Mouse (Mus musculus): ENCODE measurements around the gene Csnk2a2.

The Csnk2a2 gene

DNA sequence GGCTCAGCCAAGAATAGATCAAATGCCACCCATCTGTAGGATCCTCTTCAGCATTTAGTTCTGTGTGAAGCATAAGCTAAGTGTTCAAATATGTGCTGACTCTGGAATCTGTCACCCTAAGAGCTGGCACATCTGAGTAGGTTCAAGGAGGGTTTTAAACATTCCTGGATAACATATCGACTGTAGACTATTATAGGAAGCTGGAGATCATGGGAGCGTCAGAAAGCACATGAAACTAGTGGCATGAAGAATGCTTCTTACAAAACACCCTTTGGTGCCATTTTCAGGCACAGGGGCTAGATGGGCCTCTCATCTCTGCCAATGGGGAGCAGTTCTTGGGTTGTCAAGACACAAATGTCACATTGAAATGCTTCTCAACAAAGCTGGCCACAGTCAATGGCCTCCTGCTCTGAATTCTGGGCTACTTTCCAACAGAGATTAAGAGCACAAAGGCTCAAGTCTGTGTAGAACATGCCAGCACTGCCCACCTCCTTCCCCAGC is 63.0 kb downstream of the Csnk2a2 start:
- no peak for DNase-seq (ENCODE audit: low spot score)

- DNase-seq (ENCODE audit: low spot score): no peak
Observed at GRCm38 (mm10) chr8:95424682-95425081, 65.2 kb downstream of the Csnk2a2 start.

GRCm38 (mm10) chr8:95422193-95422810 is 67.5 kb downstream of the Csnk2a2 start:
- no peak for DNase-seq (ENCODE audit: low spot score)

- DNase-seq (ENCODE audit: low spot score): peak; percentile 18
Observed at GRCm38 (mm10) chr8:95411309-95411972, 78.4 kb downstream of the Csnk2a2 start.

- no peak for DNase-seq (ENCODE audit: low spot score)
Observed at GRCm38 (mm10) chr8:95409518-95409917, 80.3 kb downstream of the Csnk2a2 start.

DNA sequence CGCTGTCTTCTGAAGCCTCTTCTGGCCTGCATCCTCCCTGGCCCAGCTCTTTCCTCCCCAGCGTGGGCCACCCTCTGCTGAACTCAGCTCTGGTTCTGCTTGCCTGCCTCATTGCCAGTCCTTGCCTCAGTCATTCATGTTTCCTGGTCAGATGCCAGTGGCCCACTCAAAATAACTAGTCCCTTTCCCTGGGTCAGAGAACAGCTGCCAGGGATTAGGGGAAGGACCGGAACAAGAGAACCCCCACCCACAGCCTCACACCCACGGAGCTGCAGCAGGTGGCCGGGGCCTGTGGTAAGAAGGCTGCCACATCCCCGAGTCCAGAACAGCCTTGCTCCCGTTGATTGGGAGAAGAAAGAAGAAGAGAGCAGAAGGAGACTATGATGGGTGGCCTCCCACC is 88.7 kb downstream of the Csnk2a2 start:
- DNase-seq (ENCODE audit: low spot score): no peak

GRCm38 (mm10) chr8:95399131-95399530 is 90.7 kb downstream of the Csnk2a2 start:
- no peak for DNase-seq (ENCODE audit: low spot score)

GRCm38 (mm10) chr8:95397201-95397600 is 92.6 kb downstream of the Csnk2a2 start:
- no peak for DNase-seq (ENCODE audit: low spot score)

GRCm38 (mm10) chr8:95396752-95397151 is 93.1 kb downstream of the Csnk2a2 start:
- peak; percentile 32 for DNase-seq (ENCODE audit: low spot score)
